Mouse (Mus musculus): Measurements from ENCODE around the gene Kalrn. TPM values are rescaled to one million over a fixed set of nuclear protein-coding genes. Genes with fewer than 3 reads are reported as not detected.

Kalrn gene
- polyA plus RNA-seq, 1 experiment from 2014 or later = 22.1 TPM

DNA sequence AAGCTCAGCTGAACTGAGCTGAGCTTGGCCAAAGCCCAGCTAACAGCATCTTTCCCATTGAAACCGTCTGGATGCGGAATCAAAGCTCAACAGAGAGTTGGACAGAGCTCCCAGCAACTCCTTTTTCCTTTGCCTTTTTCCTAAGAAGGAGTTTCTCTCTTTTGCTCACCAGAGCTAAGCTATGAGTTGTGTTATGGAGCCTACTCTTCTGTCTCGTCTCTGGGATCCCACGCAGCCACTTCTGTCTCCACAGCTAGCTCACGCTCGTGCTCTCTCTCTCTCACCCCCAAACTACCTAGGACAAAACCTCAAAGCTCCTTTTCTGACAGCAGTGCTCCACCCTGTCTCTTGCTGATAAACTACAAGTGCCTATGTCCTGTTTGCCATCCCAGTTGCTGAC, 4.5 kb downstream of the Kalrn start:
- Histone ChIP-seq H3K27me3 (ENCODE audit: control insufficient read depth, insufficient read depth, low read length) (no peaks in the 10 kb centered on the region), H3K4me2 (replicated peaks; ENCODE audit: low read depth, low read length) (no peak overlapping the region), H3K27ac (ENCODE audit: low read length) (no peak overlapping the region), H3K9ac (replicated peaks; ENCODE audit: low read depth, low read length) (no peak overlapping the region), H3K36me3 (ENCODE audit: control insufficient read depth, insufficient read depth, low read length) (no peaks in the 10 kb centered on the region), H3K4me1 (ENCODE audit: control insufficient read depth, insufficient read depth, low read length) (peaks cover 19% of the 10 kb centered on the region; the same call in 1 of the 2 replicates), H3K9me3 (ENCODE audit: control insufficient read depth, low read depth, low read length) (no peaks in the 10 kb centered on the region), H3K4me3 (ENCODE audit: low read depth, low read length) (no peak overlapping the region)
- WGBS = 73% methylated on average over 6 of the region's 6 CpGs
- ATAC-seq (ENCODE audit: insufficient number of reproducible peaks, insufficient read depth, low FRiP score, low read depth) = no peak

DNA sequence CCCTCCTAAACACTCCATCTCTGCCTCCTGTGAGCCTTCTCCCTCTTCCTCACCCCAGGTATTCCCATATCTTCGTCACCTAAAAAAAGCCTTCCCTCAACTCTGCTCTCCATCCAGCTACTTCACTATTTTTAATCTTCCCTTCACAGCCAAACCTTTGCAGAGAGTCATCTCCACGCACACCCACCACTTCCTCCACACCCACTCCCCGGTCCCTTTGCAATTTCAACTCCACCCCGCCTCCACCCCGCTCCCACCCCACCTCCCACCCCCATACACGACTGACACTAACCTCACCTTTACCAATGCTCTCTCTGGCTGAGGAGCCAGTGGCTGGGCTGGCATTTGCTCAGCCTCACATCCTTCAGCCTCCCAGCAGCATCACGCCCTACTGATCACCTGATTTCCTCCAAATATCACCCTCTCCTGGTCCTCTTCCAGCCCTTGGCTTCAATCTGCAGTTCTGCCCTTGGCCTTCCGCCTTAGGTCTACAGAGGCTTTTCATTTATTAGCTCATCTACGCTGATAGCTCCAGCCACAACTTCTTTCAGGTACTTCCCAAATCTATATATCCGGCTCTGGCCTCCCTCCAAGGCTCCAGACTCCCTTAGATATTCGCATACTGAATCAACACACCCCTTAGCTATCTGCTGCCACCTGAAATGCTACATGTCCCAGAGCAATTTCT, 9.6 kb downstream of the Kalrn start:
- H3K27ac ChIP-seq (ENCODE audit: low read length) = no peak overlapping the region
- no peaks in the 10 kb centered on the region for H3K27me3 ChIP-seq (ENCODE audit: control insufficient read depth, insufficient read depth, low read length)
- ATAC-seq (ENCODE audit: insufficient number of reproducible peaks, insufficient read depth, low FRiP score, low read depth) = no peak
- no peak overlapping the region for H3K4me2 ChIP-seq (replicated peaks; ENCODE audit: low read depth, low read length)
- peaks cover 17% of the 10 kb centered on the region; the same call in 1 of the 2 replicates for H3K4me1 ChIP-seq (ENCODE audit: control insufficient read depth, insufficient read depth, low read length)
- no peaks in the 10 kb centered on the region for H3K9me3 ChIP-seq (ENCODE audit: control insufficient read depth, low read depth, low read length)
- H3K9ac ChIP-seq (replicated peaks; ENCODE audit: low read depth, low read length) = no peak overlapping the region
- no peaks in the 10 kb centered on the region for H3K36me3 ChIP-seq (ENCODE audit: control insufficient read depth, insufficient read depth, low read length)
- WGBS = 69% methylated on average over 11 of the region's 11 CpGs
- no peak overlapping the region for H3K4me3 ChIP-seq (ENCODE audit: low read depth, low read length)

DNA sequence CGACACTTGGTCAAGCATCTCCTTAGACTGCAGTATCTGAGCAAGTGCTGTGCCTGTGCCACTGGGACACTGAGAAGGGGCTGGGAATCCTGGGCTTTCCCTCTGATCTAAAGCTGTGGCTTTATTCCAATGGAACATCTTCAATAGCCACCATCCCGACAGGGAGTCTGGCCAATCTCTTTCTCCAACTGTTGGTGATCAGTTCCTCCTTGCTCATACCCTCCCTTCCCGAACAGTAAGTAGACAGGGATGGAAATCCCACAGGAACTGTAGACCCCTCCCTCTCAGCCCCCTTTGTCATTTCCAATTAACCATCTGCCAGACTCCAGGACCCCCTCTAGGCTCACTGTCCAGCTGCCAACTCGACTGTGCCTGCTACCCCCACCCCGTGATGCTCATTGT, 11.6 kb downstream of the Kalrn start:
- peaks cover 31% of the 10 kb centered on the region for H3K4me1 ChIP-seq (ENCODE audit: control insufficient read depth, insufficient read depth, low read length)
- no peaks in the 10 kb centered on the region for H3K36me3 ChIP-seq (ENCODE audit: control insufficient read depth, insufficient read depth, low read length)
- 54% methylated on average over 5 of the region's 5 CpGs for WGBS
- no peaks in the 10 kb centered on the region for H3K9me3 ChIP-seq (ENCODE audit: control insufficient read depth, low read depth, low read length)
- no peak for ATAC-seq (ENCODE audit: insufficient number of reproducible peaks, insufficient read depth, low FRiP score, low read depth)
- H3K27ac ChIP-seq (ENCODE audit: low read length) = no peak overlapping the region
- H3K27me3 ChIP-seq (ENCODE audit: control insufficient read depth, insufficient read depth, low read length) = no peaks in the 10 kb centered on the region
- H3K4me3 ChIP-seq (ENCODE audit: low read depth, low read length) = no peak overlapping the region
- H3K9ac ChIP-seq (replicated peaks; ENCODE audit: low read depth, low read length) = no peak overlapping the region
- H3K4me2 ChIP-seq (replicated peaks; ENCODE audit: low read depth, low read length) = no peak overlapping the region

DNA sequence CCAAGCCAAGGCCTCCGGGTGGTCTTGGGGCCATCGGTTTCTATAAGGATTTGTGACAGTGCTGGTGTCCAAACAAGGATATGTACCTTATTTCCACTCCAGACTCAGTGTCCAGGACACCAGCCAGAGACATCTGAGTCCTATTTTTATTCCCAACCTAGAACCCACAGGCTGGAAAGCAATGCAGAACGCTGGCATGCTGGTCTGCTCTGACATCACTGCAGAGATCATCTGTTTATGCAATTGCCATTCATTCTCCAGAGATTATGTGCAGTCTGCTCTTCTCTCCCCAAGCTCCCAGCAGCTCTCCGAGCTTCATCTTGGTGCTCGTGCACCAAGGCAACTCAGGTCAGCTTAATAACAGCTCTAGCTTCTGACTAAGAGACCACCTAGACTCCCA, 12.5 kb downstream of the Kalrn start:
- Histone ChIP-seq H3K36me3 (ENCODE audit: control insufficient read depth, insufficient read depth, low read length) (no peaks in the 10 kb centered on the region), H3K27ac (ENCODE audit: low read length) (no peak overlapping the region), H3K9me3 (ENCODE audit: control insufficient read depth, low read depth, low read length) (no peaks in the 10 kb centered on the region), H3K27me3 (ENCODE audit: control insufficient read depth, insufficient read depth, low read length) (no peaks in the 10 kb centered on the region), H3K4me3 (ENCODE audit: low read depth, low read length) (no peak overlapping the region), H3K9ac (replicated peaks; ENCODE audit: low read depth, low read length) (no peak overlapping the region), H3K4me1 (ENCODE audit: control insufficient read depth, insufficient read depth, low read length) (peaks cover 31% of the 10 kb centered on the region), H3K4me2 (replicated peaks; ENCODE audit: low read depth, low read length) (no peak overlapping the region)
- ATAC-seq (ENCODE audit: insufficient number of reproducible peaks, insufficient read depth, low FRiP score, low read depth) = no peak
- WGBS = 54% methylated on average over 5 of the region's 5 CpGs

DNA sequence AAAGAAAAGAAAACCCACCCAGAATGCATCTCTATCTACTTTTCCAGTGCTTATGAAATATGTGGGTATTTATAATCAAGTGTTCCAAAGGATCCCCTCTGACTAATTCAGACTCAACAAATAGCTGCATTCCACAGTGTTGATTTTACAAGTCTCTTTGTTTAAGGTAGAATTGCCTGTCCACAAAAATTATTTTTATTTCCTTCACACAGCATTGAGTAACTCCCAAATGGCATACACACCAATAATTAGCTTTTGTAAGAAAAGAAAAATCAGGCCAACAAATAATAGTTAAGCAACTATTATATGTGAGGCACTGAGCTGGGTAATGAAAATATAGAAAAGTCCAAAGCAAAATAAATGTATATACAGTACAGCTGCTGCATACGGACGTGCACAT, 12.9 kb downstream of the Kalrn start:
- Histone ChIP-seq H3K9ac (replicated peaks; ENCODE audit: low read depth, low read length) (no peak overlapping the region), H3K4me2 (replicated peaks; ENCODE audit: low read depth, low read length) (no peak overlapping the region), H3K9me3 (ENCODE audit: control insufficient read depth, low read depth, low read length) (no peaks in the 10 kb centered on the region), H3K36me3 (ENCODE audit: control insufficient read depth, insufficient read depth, low read length) (no peaks in the 10 kb centered on the region), H3K4me1 (ENCODE audit: control insufficient read depth, insufficient read depth, low read length) (peaks cover 31% of the 10 kb centered on the region), H3K27me3 (ENCODE audit: control insufficient read depth, insufficient read depth, low read length) (no peaks in the 10 kb centered on the region), H3K4me3 (ENCODE audit: low read depth, low read length) (no peak overlapping the region), H3K27ac (ENCODE audit: low read length) (no peak overlapping the region)
- 67% methylated on average over 2 of the region's 2 CpGs for WGBS
- ATAC-seq (ENCODE audit: insufficient number of reproducible peaks, insufficient read depth, low FRiP score, low read depth) = no peak

DNA sequence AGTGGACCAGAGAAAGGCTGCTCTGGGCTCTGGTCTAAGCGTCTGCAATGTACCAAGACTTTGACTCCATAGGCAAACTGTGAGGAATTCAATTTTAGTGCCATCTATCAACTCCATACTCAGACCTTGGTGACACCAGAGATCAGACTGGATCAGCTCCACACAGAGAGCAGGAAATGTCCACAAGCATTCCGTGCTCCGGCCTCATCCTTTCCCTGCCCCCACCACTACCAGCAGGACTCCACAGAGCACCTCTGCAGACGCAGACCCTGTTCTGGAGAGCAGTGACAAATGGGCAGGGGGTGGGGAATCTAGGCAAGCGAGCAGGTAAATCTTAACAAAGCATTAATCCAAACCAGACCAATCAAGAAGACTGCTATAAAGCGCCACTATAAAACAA, 15.4 kb downstream of the Kalrn start:
- no peak overlapping the region for H3K27ac ChIP-seq (ENCODE audit: low read length)
- H3K4me3 ChIP-seq (ENCODE audit: low read depth, low read length) = no peak overlapping the region
- no peaks in the 10 kb centered on the region for H3K9me3 ChIP-seq (ENCODE audit: control insufficient read depth, low read depth, low read length)
- ATAC-seq (ENCODE audit: insufficient number of reproducible peaks, insufficient read depth, low FRiP score, low read depth) = no peak
- 28% methylated on average over 6 of the region's 6 CpGs for WGBS
- H3K36me3 ChIP-seq (ENCODE audit: control insufficient read depth, insufficient read depth, low read length) = no peaks in the 10 kb centered on the region
- H3K4me1 ChIP-seq (ENCODE audit: control insufficient read depth, insufficient read depth, low read length) = peaks cover 32% of the 10 kb centered on the region
- H3K9ac ChIP-seq (replicated peaks; ENCODE audit: low read depth, low read length) = no peak overlapping the region
- no peak overlapping the region for H3K4me2 ChIP-seq (replicated peaks; ENCODE audit: low read depth, low read length)
- H3K27me3 ChIP-seq (ENCODE audit: control insufficient read depth, insufficient read depth, low read length) = no peaks in the 10 kb centered on the region

DNA sequence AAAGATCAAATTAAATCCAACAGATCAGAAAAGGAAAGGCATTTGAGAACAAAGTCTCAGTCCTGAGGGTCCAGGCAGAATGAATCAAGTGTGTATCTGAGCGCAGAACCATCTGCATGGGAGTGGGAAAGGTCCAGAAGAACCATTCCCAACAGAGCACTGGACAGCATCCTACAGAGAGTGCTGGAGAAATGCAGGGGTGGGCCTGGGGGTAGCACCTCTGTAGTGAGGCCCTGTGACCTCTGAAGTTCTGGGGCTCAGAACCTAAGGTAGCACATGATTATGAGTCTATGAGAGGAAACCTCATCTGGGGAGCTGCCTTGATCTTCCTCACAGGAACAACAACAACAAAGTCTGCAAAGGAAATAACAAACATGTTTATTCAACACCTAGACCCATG, 20.6 kb downstream of the Kalrn start:
- Histone ChIP-seq H3K4me3 (ENCODE audit: low read depth, low read length) (no peak overlapping the region), H3K9me3 (ENCODE audit: control insufficient read depth, low read depth, low read length) (no peaks in the 10 kb centered on the region), H3K9ac (replicated peaks; ENCODE audit: low read depth, low read length) (no peak overlapping the region), H3K4me1 (ENCODE audit: control insufficient read depth, insufficient read depth, low read length) (peaks cover 23% of the 10 kb centered on the region), H3K27me3 (ENCODE audit: control insufficient read depth, insufficient read depth, low read length) (no peaks in the 10 kb centered on the region), H3K4me2 (replicated peaks; ENCODE audit: low read depth, low read length) (no peak overlapping the region), H3K27ac (ENCODE audit: low read length) (no peak overlapping the region), H3K36me3 (ENCODE audit: control insufficient read depth, insufficient read depth, low read length) (no peaks in the 10 kb centered on the region)
- 77% methylated on average over 1 of the region's 1 CpGs for WGBS
- no peak for ATAC-seq (ENCODE audit: insufficient number of reproducible peaks, insufficient read depth, low FRiP score, low read depth)

DNA sequence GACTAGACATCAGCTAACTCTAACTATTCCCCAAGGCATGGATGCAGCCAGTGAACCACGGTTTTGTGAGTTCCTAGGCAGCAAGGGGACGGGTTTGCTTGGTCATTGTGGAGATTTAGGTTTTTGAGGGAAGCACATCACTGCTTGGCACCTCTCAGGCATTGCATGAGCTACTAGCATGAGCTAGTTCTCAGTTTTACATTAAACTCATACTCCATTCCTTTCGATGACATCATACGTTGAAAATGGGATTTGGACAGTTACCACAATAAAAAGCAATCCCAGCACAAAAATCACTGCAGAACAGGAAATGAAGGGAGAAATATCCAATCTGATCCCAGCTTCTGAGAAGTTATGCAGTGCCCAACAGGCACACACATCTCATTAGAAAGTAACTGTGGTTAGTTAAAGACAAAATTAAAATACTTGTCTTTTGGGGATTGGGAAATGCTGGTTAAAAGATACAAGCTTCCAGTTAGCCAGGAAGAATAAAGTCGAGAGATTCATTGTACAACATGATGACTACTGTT, 23.8 kb downstream of the Kalrn start:
- no peaks in the 10 kb centered on the region for H3K27me3 ChIP-seq (ENCODE audit: control insufficient read depth, insufficient read depth, low read length)
- H3K4me2 ChIP-seq (replicated peaks; ENCODE audit: low read depth, low read length) = no peak overlapping the region
- no peaks in the 10 kb centered on the region for H3K9me3 ChIP-seq (ENCODE audit: control insufficient read depth, low read depth, low read length)
- H3K9ac ChIP-seq (replicated peaks; ENCODE audit: low read depth, low read length) = no peak overlapping the region
- H3K4me1 ChIP-seq (ENCODE audit: control insufficient read depth, insufficient read depth, low read length) = peaks cover 18% of the 10 kb centered on the region
- ATAC-seq (ENCODE audit: insufficient number of reproducible peaks, insufficient read depth, low FRiP score, low read depth) = no peak
- no peaks in the 10 kb centered on the region for H3K36me3 ChIP-seq (ENCODE audit: control insufficient read depth, insufficient read depth, low read length)
- no peak overlapping the region for H3K27ac ChIP-seq (ENCODE audit: low read length)
- H3K4me3 ChIP-seq (ENCODE audit: low read depth, low read length) = no peak overlapping the region
- WGBS = 77% methylated on average over 5 of the region's 5 CpGs
